Mouse (Mus musculus) megakaryocyte, embryonic 14.5 days (primary cell): Measurements from ENCODE around the gene Dyrk3.

Experiments used
- FLI1 ChIP-seq: IDR thresholded peaks from 2 replicates; pipeline ENCODE4 v1.6.1; 2012; ENCODE audit warnings: low read length, inconsistent platforms, mixed read lengths
- GATA1 ChIP-seq: IDR thresholded peaks from 3 replicates; pipeline ENCODE4 v1.6.1; 2012; ENCODE audit warnings: mixed read lengths, low read length, inconsistent platforms, borderline replicate concordance

GRCm38 (mm10) chr1:131185821-131186506 lies 47.8 kb upstream of the Dyrk3 start:
- TF ChIP-seq GATA1 (no peak), FLI1 (no peak)
